Mouse (Mus musculus): Measurements from ENCODE around the gene Cpa1. TPM values are rescaled to one million over a fixed set of nuclear protein-coding genes. Genes with fewer than 3 reads are reported as not detected.

Gene Cpa1
- total RNA-seq, 2 experiments from 2014 or later, result not detected

Other genes with a start within 250 kb of the Cpa1 start
- 6.3 and 17.7 TPM in 2 replicates for gene Zc3hc1, start 248.2 kb upstream of the Cpa1 start, total RNA-seq (2015; ENCODE audit: low replicate concordance)
- 5.5 and 12.5 TPM in 2 replicates for gene Zc3hc1, start 248.2 kb upstream of the Cpa1 start, total RNA-seq (2017; ENCODE audit: low replicate concordance)
- gene Klhdc10, start 237.3 kb upstream of the Cpa1 start, total RNA-seq (2015; ENCODE audit: low replicate concordance), result 7.5 and 7.7 TPM in 2 replicates
- gene Klhdc10, start 237.3 kb upstream of the Cpa1 start, total RNA-seq (2017; ENCODE audit: low replicate concordance), result 12.1 and 18.4 TPM in 2 replicates
- gene Tmem209, start 129.4 kb upstream of the Cpa1 start, total RNA-seq (2015; ENCODE audit: low replicate concordance), result 19.4 and 22.2 TPM in 2 replicates
- 15.9 and 16.3 TPM in 2 replicates for gene Tmem209, start 129.4 kb upstream of the Cpa1 start, total RNA-seq (2017; ENCODE audit: low replicate concordance)
- not detected in 2 replicates for gene Ssmem1, start 129.4 kb upstream of the Cpa1 start, total RNA-seq (2015; ENCODE audit: low replicate concordance)
- gene Ssmem1, start 129.4 kb upstream of the Cpa1 start, total RNA-seq (2017; ENCODE audit: low replicate concordance), result 1.3 TPM in 1 of 2 replicates, not detected in the other
- gene Cpa2, start 97.6 kb upstream of the Cpa1 start, total RNA-seq (2015; ENCODE audit: low replicate concordance), result not detected in 2 replicates
- not detected in 2 replicates for gene Cpa2, start 97.6 kb upstream of the Cpa1 start, total RNA-seq (2017; ENCODE audit: low replicate concordance)
- gene Cpa4, start 70.8 kb upstream of the Cpa1 start, total RNA-seq (2015; ENCODE audit: low replicate concordance), result not detected in 2 replicates
- not detected in 2 replicates for gene Cpa4, start 70.8 kb upstream of the Cpa1 start, total RNA-seq (2017; ENCODE audit: low replicate concordance)
- 1.3 TPM in 1 of 2 replicates, not detected in the other for gene Cpa5, start 28.2 kb upstream of the Cpa1 start, total RNA-seq (2015; ENCODE audit: low replicate concordance)
- not detected in 2 replicates for gene Cpa5, start 28.2 kb upstream of the Cpa1 start, total RNA-seq (2017; ENCODE audit: low replicate concordance)
- gene Cep41, start 54.5 kb downstream of the Cpa1 start, total RNA-seq (2015; ENCODE audit: low replicate concordance), result 3.5 and 5.0 TPM in 2 replicates
- 0.77 and 4.5 TPM in 2 replicates for gene Cep41, start 54.5 kb downstream of the Cpa1 start, total RNA-seq (2017; ENCODE audit: low replicate concordance)
- not detected in 2 replicates for gene Mest, start 84.3 kb downstream of the Cpa1 start, total RNA-seq (2015; ENCODE audit: low replicate concordance)
- not detected in 2 replicates for gene Mest, start 84.3 kb downstream of the Cpa1 start, total RNA-seq (2017; ENCODE audit: low replicate concordance)

All from erythroblast, adult 5-6 weeks (primary cell).